Mouse (Mus musculus) embryonic fibroblast, embryonic 13.5 days (primary cell): Measurements from ENCODE around the gene Cyp8b1. TPM values are rescaled to one million over a fixed set of nuclear protein-coding genes. Genes with fewer than 3 reads are reported as not detected.

Experiments
- H3K27ac ChIP-seq: 2 replicates; pipeline ENCODE4 v1.5.1; 2012; ENCODE audit warnings: low read length, control low read depth, inconsistent platforms; ENCODE audit not compliant: insufficient read depth
- H3K4me1 ChIP-seq: 2 replicates; pipeline ENCODE4 v1.6.1; 2011; ENCODE audit warnings: low read length; ENCODE audit not compliant: control insufficient read depth, insufficient read depth
- H3K4me3 ChIP-seq: 2 replicates; pipeline ENCODE4 v1.5.1; 2011; ENCODE audit warnings: mild to moderate bottlenecking, control low read depth, low read length; ENCODE audit not compliant: insufficient read depth
- CTCF ChIP-seq: IDR thresholded peaks from 2 replicates; pipeline ENCODE4 v1.5.1; 2011; ENCODE audit warnings: mild to moderate bottlenecking, control low read depth, low read length, moderate library complexity, borderline replicate concordance; ENCODE audit not compliant: insufficient read depth
- POLR2A ChIP-seq: IDR thresholded peaks from 2 replicates; pipeline ENCODE4 v1.6.1; 2011; ENCODE audit warnings: low read depth, mild to moderate bottlenecking, control low read depth, low read length, moderate library complexity
- polyA plus RNA-seq: library from polyadenylated mRNA; stranded (reverse); fragments of >200 nt; gene quantifications from 2 replicates; pipeline ENCODE4 v1.2.4, GENCODE M21; 2011; ENCODE audit warnings: low read depth; ENCODE audit not compliant: missing spikeins, insufficient read length

Gene Cyp8b1
- polyA plus RNA-seq, 1 experiment = not detected

- Histone ChIP-seq H3K4me3 (no peak overlapping the region), H3K27ac (no peak overlapping the region), H3K4me1 (peaks cover 4% of the 10 kb centered on the region; the same call in 1 of the 2 replicates)
- TF ChIP-seq POLR2A (no peak), CTCF (no peak)
These were observed 20.6 kb downstream of the Cyp8b1 start for GRCm38 (mm10) chr9:121895392-121895993.

GRCm38 (mm10) chr9:121894447-121894846 lies 21.7 kb downstream of the Cyp8b1 start:
- peaks cover 7% of the 10 kb centered on the region; the same call in 1 of the 2 replicates for H3K4me1 ChIP-seq

GRCm38 (mm10) chr9:121892057-121892687 lies 23.9 kb downstream of the Cyp8b1 start:
- no peak overlapping the region for H3K4me3 ChIP-seq
- no peak for TF ChIP-seq CTCF
- no peak for TF ChIP-seq POLR2A

More at GRCm38 (mm10) chr9:121894447-121894846, 21.7 kb downstream of the Cyp8b1 start:
- no peak overlapping the region for H3K27ac ChIP-seq
- no peak overlapping the region for H3K4me3 ChIP-seq
- TF ChIP-seq POLR2A = no peak
- no peak for TF ChIP-seq CTCF

GRCm38 (mm10) chr9:121891301-121891700 lies 24.8 kb downstream of the Cyp8b1 start:
- Histone ChIP-seq H3K4me1 (peaks cover 7% of the 10 kb centered on the region; the same call in 1 of the 2 replicates), H3K4me3 (no peak overlapping the region), H3K27ac (no peak overlapping the region)
- TF ChIP-seq CTCF (no peak), POLR2A (no peak)

More at GRCm38 (mm10) chr9:121892057-121892687, 23.9 kb downstream of the Cyp8b1 start:
- H3K4me1 ChIP-seq = peaks cover 7% of the 10 kb centered on the region; the same call in 1 of the 2 replicates
- H3K27ac ChIP-seq = no peak overlapping the region

GRCm38 (mm10) chr9:121890441-121890941 lies 25.6 kb downstream of the Cyp8b1 start:
- H3K27ac ChIP-seq = no peak overlapping the region
- H3K4me3 ChIP-seq = no peak overlapping the region
- TF ChIP-seq POLR2A (no peak), CTCF (no peak)
- peaks cover 7% of the 10 kb centered on the region; the same call in 1 of the 2 replicates for H3K4me1 ChIP-seq

- TF ChIP-seq POLR2A = no peak
- TF ChIP-seq CTCF = no peak
- no peak overlapping the region for H3K27ac ChIP-seq
- no peak overlapping the region for H3K4me3 ChIP-seq
- H3K4me1 ChIP-seq = peaks cover 7% of the 10 kb centered on the region; the same call in 1 of the 2 replicates
These were observed 26.1 kb downstream of the Cyp8b1 start for GRCm38 (mm10) chr9:121889927-121890440.

GRCm38 (mm10) chr9:121882015-121882457 lies 34.1 kb downstream of the Cyp8b1 start:
- Histone ChIP-seq H3K4me3 (no peak overlapping the region), H3K4me1 (no peaks in the 10 kb centered on the region; the same call in 1 of the 2 replicates), H3K27ac (no peak overlapping the region)
- no peak for TF ChIP-seq CTCF
- TF ChIP-seq POLR2A = no peak

GRCm38 (mm10) chr9:121881301-121881700 lies 34.8 kb downstream of the Cyp8b1 start:
- no peak overlapping the region for H3K27ac ChIP-seq
- TF ChIP-seq POLR2A = no peak
- TF ChIP-seq CTCF = no peak
- no peak overlapping the region for H3K4me3 ChIP-seq
- H3K4me1 ChIP-seq = no peaks in the 10 kb centered on the region; the same call in 1 of the 2 replicates

- Histone ChIP-seq H3K27ac (no peak overlapping the region), H3K4me1 (no peaks in the 10 kb centered on the region; the same call in 1 of the 2 replicates), H3K4me3 (no peak overlapping the region)
- TF ChIP-seq POLR2A (no peak), CTCF (peak; percentile 25; the same call in 1 of the 2 replicates)
These were observed 35.3 kb downstream of the Cyp8b1 start for GRCm38 (mm10) chr9:121880840-121881239.
